Mouse (Mus musculus): ENCODE measurements around the gene Fam19a2. TPM values are rescaled to one million over a fixed set of nuclear protein-coding genes. Genes with fewer than 3 reads are reported as not detected.

Gene Fam19a2
- polyA plus RNA-seq, 1 experiment, result 0.78 TPM

DNA sequence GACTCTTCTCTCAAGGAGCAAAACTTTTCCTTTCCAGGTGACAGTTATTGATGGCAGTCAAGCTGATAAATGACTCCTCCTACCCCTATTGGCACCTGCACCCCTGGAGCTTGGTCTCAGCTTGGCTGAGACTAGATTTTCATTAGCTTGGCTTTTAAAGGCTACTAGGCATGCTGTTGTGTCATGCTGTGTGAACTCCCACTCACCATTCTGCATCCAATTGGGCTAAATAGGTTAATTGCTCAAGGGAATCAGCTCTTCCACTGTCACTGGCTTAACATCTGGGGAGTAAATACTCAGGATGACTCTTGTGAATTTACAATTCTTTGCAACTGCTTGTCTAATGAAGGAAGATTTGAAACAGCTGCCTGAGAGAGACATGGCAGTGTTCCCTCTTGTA is 407.4 kb downstream of the Fam19a2 start:
- Histone ChIP-seq H3K27me3 (ENCODE audit: control insufficient read depth, insufficient read depth, low read length) (no peaks in the 10 kb centered on the region), H3K4me3 (ENCODE audit: control insufficient read depth, low read depth, low read length) (no peak overlapping the region)
- no peak for TF ChIP-seq CTCF (IDR thresholded peaks at IDR 0.05; ENCODE audit: control insufficient read depth, insufficient read depth, insufficient replicate concordance, low read depth, low read length)
- no peak for TF ChIP-seq POLR2A (IDR thresholded peaks at IDR 0.05; ENCODE audit: control insufficient read depth, low read depth, low read length)

DNA sequence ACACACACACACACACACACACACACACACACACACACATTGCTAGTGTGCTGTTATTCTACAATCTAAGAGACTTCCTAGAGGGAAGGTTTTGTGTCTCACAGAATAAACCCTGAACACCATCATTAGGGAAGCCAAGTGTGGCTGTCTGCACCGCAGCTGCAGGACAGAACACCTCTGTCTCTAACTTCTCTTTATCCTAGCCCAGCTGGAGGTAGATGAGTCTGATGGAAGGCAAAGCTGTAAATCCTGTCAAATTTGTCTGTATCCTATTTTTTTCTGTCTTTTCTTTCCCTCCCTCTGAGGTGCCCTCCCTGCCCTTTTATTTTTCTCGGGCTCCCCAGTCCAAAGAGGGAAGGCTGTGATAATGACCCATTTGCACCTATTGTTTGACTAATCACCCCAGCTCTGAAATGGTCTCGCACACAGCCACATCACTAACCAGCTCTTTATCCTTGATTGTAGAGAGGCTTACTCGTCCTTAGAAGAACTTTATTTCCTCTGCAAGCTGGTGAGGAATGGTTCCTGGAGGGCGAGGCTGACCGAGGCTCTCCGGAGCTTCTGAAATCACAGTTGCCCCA is 414.6 kb downstream of the Fam19a2 start:
- H3K27me3 ChIP-seq (ENCODE audit: control insufficient read depth, insufficient read depth, low read length), result no peaks in the 10 kb centered on the region
- H3K27ac ChIP-seq (ENCODE audit: control insufficient read depth, insufficient read depth, low read depth, low read length), result no peak overlapping the region
- no peak for TF ChIP-seq CTCF (IDR thresholded peaks at IDR 0.05; ENCODE audit: control insufficient read depth, insufficient read depth, insufficient replicate concordance, low read depth, low read length)
- TF ChIP-seq POLR2A (IDR thresholded peaks at IDR 0.05; ENCODE audit: control insufficient read depth, low read depth, low read length), result no peak
- no peaks in the 10 kb centered on the region for H3K36me3 ChIP-seq (ENCODE audit: control insufficient read depth, insufficient read depth, low read length)
- no peak overlapping the region for H3K4me3 ChIP-seq (ENCODE audit: control insufficient read depth, low read depth, low read length)
- peaks cover 3% of the 10 kb centered on the region for H3K4me1 ChIP-seq (ENCODE audit: control insufficient read depth, insufficient read depth, low read length)

More for the DNA sequence above, 407.4 kb downstream of the Fam19a2 start:
- Histone ChIP-seq H3K4me1 (ENCODE audit: control insufficient read depth, insufficient read depth, low read length) (no peaks in the 10 kb centered on the region), H3K27ac (ENCODE audit: control insufficient read depth, insufficient read depth, low read depth, low read length) (no peak overlapping the region), H3K36me3 (ENCODE audit: control insufficient read depth, insufficient read depth, low read length) (no peaks in the 10 kb centered on the region)

- Histone ChIP-seq H3K4me1 (ENCODE audit: control insufficient read depth, insufficient read depth, low read length) (peaks cover 3% of the 10 kb centered on the region), H3K27ac (ENCODE audit: control insufficient read depth, insufficient read depth, low read depth, low read length) (no peak overlapping the region), H3K4me3 (ENCODE audit: control insufficient read depth, low read depth, low read length) (no peak overlapping the region), H3K27me3 (ENCODE audit: control insufficient read depth, insufficient read depth, low read length) (no peaks in the 10 kb centered on the region), H3K36me3 (ENCODE audit: control insufficient read depth, insufficient read depth, low read length) (no peaks in the 10 kb centered on the region)
- TF ChIP-seq POLR2A (IDR thresholded peaks at IDR 0.05; ENCODE audit: control insufficient read depth, low read depth, low read length), result no peak
- no peak for TF ChIP-seq CTCF (IDR thresholded peaks at IDR 0.05; ENCODE audit: control insufficient read depth, insufficient read depth, insufficient replicate concordance, low read depth, low read length)
Observed at GRCm38 (mm10) chr10:123682718-123683255, 419.0 kb downstream of the Fam19a2 start.

- H3K4me3 ChIP-seq (ENCODE audit: control insufficient read depth, low read depth, low read length), result no peak overlapping the region
- H3K27ac ChIP-seq (ENCODE audit: control insufficient read depth, insufficient read depth, low read depth, low read length), result no peak overlapping the region
- H3K36me3 ChIP-seq (ENCODE audit: control insufficient read depth, insufficient read depth, low read length), result no peaks in the 10 kb centered on the region
- TF ChIP-seq CTCF (IDR thresholded peaks at IDR 0.05; ENCODE audit: control insufficient read depth, insufficient read depth, insufficient replicate concordance, low read depth, low read length) (no peak), POLR2A (IDR thresholded peaks at IDR 0.05; ENCODE audit: control insufficient read depth, low read depth, low read length) (no peak)
- H3K27me3 ChIP-seq (ENCODE audit: control insufficient read depth, insufficient read depth, low read length), result no peaks in the 10 kb centered on the region
- no peaks in the 10 kb centered on the region for H3K4me1 ChIP-seq (ENCODE audit: control insufficient read depth, insufficient read depth, low read length)
Observed at GRCm38 (mm10) chr10:123692186-123692925, 428.6 kb downstream of the Fam19a2 start.

- Histone ChIP-seq H3K27ac (ENCODE audit: control insufficient read depth, insufficient read depth, low read depth, low read length) (no peak overlapping the region), H3K4me1 (ENCODE audit: control insufficient read depth, insufficient read depth, low read length) (no peaks in the 10 kb centered on the region), H3K4me3 (ENCODE audit: control insufficient read depth, low read depth, low read length) (no peak overlapping the region), H3K27me3 (ENCODE audit: control insufficient read depth, insufficient read depth, low read length) (no peaks in the 10 kb centered on the region), H3K36me3 (ENCODE audit: control insufficient read depth, insufficient read depth, low read length) (no peaks in the 10 kb centered on the region)
- no peak for TF ChIP-seq CTCF (IDR thresholded peaks at IDR 0.05; ENCODE audit: control insufficient read depth, insufficient read depth, insufficient replicate concordance, low read depth, low read length)
- no peak for TF ChIP-seq POLR2A (IDR thresholded peaks at IDR 0.05; ENCODE audit: control insufficient read depth, low read depth, low read length)
Observed at GRCm38 (mm10) chr10:123692926-123693224, 429.1 kb downstream of the Fam19a2 start.

DNA sequence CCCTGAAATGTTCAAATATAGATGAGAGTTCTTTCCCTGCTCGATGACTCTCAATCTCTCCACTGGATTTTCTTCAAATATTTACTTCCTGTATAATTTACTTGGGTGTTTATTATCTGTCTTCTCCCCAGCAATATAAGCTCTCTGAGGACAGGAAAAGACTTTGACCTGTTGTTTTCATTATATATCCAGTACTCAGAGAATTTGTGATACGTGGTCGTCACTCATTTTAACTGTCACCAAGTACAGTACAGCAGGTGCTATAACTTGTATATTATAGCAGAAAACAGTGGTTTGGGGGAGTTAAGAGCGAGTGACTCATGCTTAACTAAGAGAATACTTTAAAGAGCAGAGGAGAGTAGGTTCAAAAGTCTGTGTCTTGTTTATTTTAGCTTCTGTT is 438.8 kb downstream of the Fam19a2 start:
- Histone ChIP-seq H3K27me3 (ENCODE audit: control insufficient read depth, insufficient read depth, low read length) (no peaks in the 10 kb centered on the region), H3K4me1 (ENCODE audit: control insufficient read depth, insufficient read depth, low read length) (no peaks in the 10 kb centered on the region), H3K27ac (ENCODE audit: control insufficient read depth, insufficient read depth, low read depth, low read length) (no peak overlapping the region), H3K36me3 (ENCODE audit: control insufficient read depth, insufficient read depth, low read length) (no peaks in the 10 kb centered on the region), H3K4me3 (ENCODE audit: control insufficient read depth, low read depth, low read length) (no peak overlapping the region)
- TF ChIP-seq CTCF (IDR thresholded peaks at IDR 0.05; ENCODE audit: control insufficient read depth, insufficient read depth, insufficient replicate concordance, low read depth, low read length), result no peak
- no peak for TF ChIP-seq POLR2A (IDR thresholded peaks at IDR 0.05; ENCODE audit: control insufficient read depth, low read depth, low read length)

GRCm38 (mm10) chr10:123707026-123707425 is 443.2 kb downstream of the Fam19a2 start:
- H3K4me3 ChIP-seq (ENCODE audit: control insufficient read depth, low read depth, low read length), result no peak overlapping the region
- no peaks in the 10 kb centered on the region for H3K36me3 ChIP-seq (ENCODE audit: control insufficient read depth, insufficient read depth, low read length)
- H3K27me3 ChIP-seq (ENCODE audit: control insufficient read depth, insufficient read depth, low read length), result no peaks in the 10 kb centered on the region
- no peaks in the 10 kb centered on the region for H3K4me1 ChIP-seq (ENCODE audit: control insufficient read depth, insufficient read depth, low read length)
- no peak overlapping the region for H3K27ac ChIP-seq (ENCODE audit: control insufficient read depth, insufficient read depth, low read depth, low read length)
- TF ChIP-seq CTCF (IDR thresholded peaks at IDR 0.05; ENCODE audit: control insufficient read depth, insufficient read depth, insufficient replicate concordance, low read depth, low read length), result no peak
